In the genomic region with DNA sequence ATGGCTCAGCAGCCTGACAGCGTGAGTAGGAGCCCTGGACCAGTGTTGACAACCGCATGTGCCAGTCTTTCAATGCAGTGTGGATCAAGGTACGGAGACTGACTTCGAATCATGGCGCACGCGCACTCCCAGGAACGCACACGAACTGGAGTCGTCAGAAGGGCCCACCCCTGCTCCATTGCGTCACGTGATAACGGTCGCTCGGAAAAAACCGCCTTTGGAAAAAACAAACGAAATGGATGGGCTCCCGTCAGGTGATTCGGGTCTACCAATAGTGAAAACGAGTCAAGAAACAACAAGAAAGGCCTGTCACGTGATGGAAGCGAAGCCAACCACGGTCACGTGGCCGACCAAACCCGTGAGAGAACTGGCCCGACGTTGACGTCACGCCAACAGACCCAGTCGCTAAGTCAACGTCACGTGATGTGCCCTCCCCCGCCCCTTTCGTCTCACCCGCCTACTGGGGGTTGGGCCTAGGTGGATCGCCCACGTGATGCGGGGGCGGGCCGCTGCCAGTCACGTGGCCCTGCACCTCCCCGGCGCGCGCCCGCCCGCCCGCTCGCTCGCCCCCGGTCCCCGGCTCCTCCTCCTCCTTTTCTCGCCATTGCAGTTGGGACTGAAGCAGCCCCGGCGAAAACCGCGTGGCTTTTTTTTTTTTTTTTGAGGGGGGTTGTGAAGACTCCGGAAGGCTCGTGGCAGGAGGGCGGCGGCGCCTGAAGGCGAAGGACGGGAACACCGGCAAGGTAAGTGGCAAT, we compare ENCODE assay signal across 8 mouse cellular contexts. TPM values are rescaled to one million over a fixed set of nuclear protein-coding genes. Genes with fewer than 3 reads are reported as not detected.
DNase-seq lines count a peak whose midpoint lies in the region; ATAC-seq and TF ChIP-seq lines count a peak whose summit lies in the region.

Gene Ilf3, plus strand, starts transcription at position 515 of the 755 bp plus-strand sequence.

- peak; percentile 86 for TF ChIP-seq EP300 in heart, adult 2 months (IDR thresholded peaks at IDR 0.05; ENCODE audit: insufficient read depth, low read depth, low read length)

- H3K4me2 ChIP-seq in embryonic facial prominence, embryonic 14.5 days (ENCODE audit: low read depth, low read length), result peak within 1 kb of the TSS; percentile 68
- peak within 1 kb of the TSS; percentile 88 for H3K4me2 ChIP-seq in limb, embryonic 13.5 days (replicated peaks)
- H3K4me2 ChIP-seq in midbrain, embryonic 16.5 days (ENCODE audit: low read length), result peak within 1 kb of the TSS; percentile 91

- WGBS in embryonic facial prominence, embryonic 14.5 days, result under 1% methylated on average over 37 of the region's 66 CpGs
- 1% methylated on average over 61 of the region's 66 CpGs for WGBS in heart, adult 2 months
- under 1% methylated on average over 52 of the region's 66 CpGs for WGBS in limb, embryonic 13.5 days
- under 1% methylated on average over 58 of the region's 66 CpGs for WGBS in midbrain, embryonic 16.5 days

- H3K27me3 ChIP-seq in embryonic facial prominence, embryonic 14.5 days (replicated peaks; ENCODE audit: control insufficient read depth, insufficient read depth, low read length), result no peaks in the 10 kb centered on the region
- H3K27me3 ChIP-seq in heart, adult 2 months (ENCODE audit: control insufficient read depth, insufficient read depth, low read length), result no peaks in the 10 kb centered on the region
- peaks cover 4% of the 10 kb centered on the region; the same call in 1 of the 2 replicates for H3K27me3 ChIP-seq in limb, embryonic 13.5 days
- no peaks in the 10 kb centered on the region for H3K27me3 ChIP-seq in midbrain, embryonic 16.5 days (ENCODE audit: control insufficient read depth, insufficient read depth, low read depth, low read length)

- H3K79me2 ChIP-seq in heart, adult 2 months (replicated peaks; ENCODE audit: control insufficient read depth, insufficient read depth, low read length), result 0 out of 2 replicates have a peak, but pooled peaks cover 2% of the 10 kb centered on the region

- peak; percentile 91 for TF ChIP-seq POLR2A in heart, adult 2 months (IDR thresholded peaks at IDR 0.05; ENCODE audit: insufficient read depth, low read depth, low read length)

- peaks cover 11% of the 10 kb centered on the region for H3K36me3 ChIP-seq in embryonic facial prominence, embryonic 14.5 days (ENCODE audit: control insufficient read depth, insufficient read depth, low read length)
- H3K36me3 ChIP-seq in heart, adult 2 months (ENCODE audit: control insufficient read depth, insufficient read depth, low read length), result no peaks in the 10 kb centered on the region
- H3K36me3 ChIP-seq in limb, embryonic 13.5 days, result peaks cover 14% of the 10 kb centered on the region
- H3K36me3 ChIP-seq in midbrain, embryonic 16.5 days (ENCODE audit: control insufficient read depth, insufficient read depth, low read length), result no peaks in the 10 kb centered on the region

- no peak for TF ChIP-seq CTCF in heart, adult 2 months (IDR thresholded peaks at IDR 0.05)

- ATAC-seq in embryonic facial prominence, embryonic 14.5 days (ENCODE audit: low read depth), result peak; percentile 91
- peak; percentile 95 for ATAC-seq in limb, embryonic 13.5 days (ENCODE audit: low FRiP score, low read depth)
- ATAC-seq in midbrain, embryonic 16.5 days, result peak; percentile 93

- H3K4me3 ChIP-seq in embryonic facial prominence, embryonic 14.5 days (ENCODE audit: low read depth, low read length), result peak within 1 kb of the TSS; percentile 57
- peak within 1 kb of the TSS; percentile 76 for H3K4me3 ChIP-seq in heart, adult 2 months
- peak within 1 kb of the TSS; percentile 71 for H3K4me3 ChIP-seq in limb, embryonic 13.5 days
- peak within 1 kb of the TSS; percentile 83 for H3K4me3 ChIP-seq in midbrain, embryonic 16.5 days (ENCODE audit: low read depth, low read length)

- no peaks in the 10 kb centered on the region for H3K9me3 ChIP-seq in embryonic facial prominence, embryonic 14.5 days (ENCODE audit: control insufficient read depth, low read length)
- H3K9me3 ChIP-seq in limb, embryonic 13.5 days, result no peaks in the 10 kb centered on the region
- H3K9me3 ChIP-seq in midbrain, embryonic 16.5 days (replicated peaks; ENCODE audit: control insufficient read depth, low read length, poor library complexity, severe bottlenecking), result no peaks in the 10 kb centered on the region

- intact Hi-C loops in heart, adult 2 months (cut with DNase I), result loop anchor here (2.0 to 5.0 kb wide), 2 partner anchors 101 to 125 kb away; no protein-coding TSS in a partner anchor

- peak within 1 kb of the TSS; percentile 90 for H3K27ac ChIP-seq in embryonic facial prominence, embryonic 14.5 days (replicated peaks; ENCODE audit: low read depth, low read length)
- H3K27ac ChIP-seq in heart, adult 2 months, result peak within 1 kb of the TSS; percentile 94
- peak within 1 kb of the TSS; percentile 82 for H3K27ac ChIP-seq in limb, embryonic 13.5 days
- peak within 1 kb of the TSS; percentile 94 for H3K27ac ChIP-seq in midbrain, embryonic 16.5 days (ENCODE audit: low read length)

- H3K4me1 ChIP-seq in embryonic facial prominence, embryonic 14.5 days (ENCODE audit: control insufficient read depth, insufficient read depth, low read length), result peaks cover 5% of the 10 kb centered on the region
- peaks cover 1% of the 10 kb centered on the region for H3K4me1 ChIP-seq in heart, adult 2 months (ENCODE audit: control insufficient read depth, insufficient read depth, low read length)
- H3K4me1 ChIP-seq in limb, embryonic 13.5 days, result peaks cover 26% of the 10 kb centered on the region
- peaks cover 19% of the 10 kb centered on the region for H3K4me1 ChIP-seq in midbrain, embryonic 16.5 days (ENCODE audit: control insufficient read depth, insufficient read depth, low read length)

- peak; percentile 100 for DNase-seq in 3T3-L1 (ENCODE audit: low read depth, low spot score)
- peak; percentile 98 to 100 for DNase-seq in adrenal gland, postnatal 4 days (ENCODE audit: low spot score in 2 of 2)
- peak; percentile 100 for DNase-seq in embryonic facial prominence, embryonic 14.5 days (ENCODE audit: low spot score)
- DNase-seq in heart, adult 2 months, result peak; percentile 98 to 100
- DNase-seq in kidney, adult 8-10 months, result peak; percentile 100
- DNase-seq in spleen, postnatal 10 days (ENCODE audit: low spot score in 2 of 2), result peak; percentile 99 to 100

- peak within 1 kb of the TSS; percentile 92 for H3K9ac ChIP-seq in embryonic facial prominence, embryonic 14.5 days (ENCODE audit: low read depth, low read length)
- H3K9ac ChIP-seq in heart, adult 2 months (ENCODE audit: low read depth, low read length), result peak within 1 kb of the TSS; percentile 54
- peak within 1 kb of the TSS; percentile 81 for H3K9ac ChIP-seq in limb, embryonic 13.5 days
- peak within 1 kb of the TSS; percentile 90 for H3K9ac ChIP-seq in midbrain, embryonic 16.5 days (ENCODE audit: low read depth, low read length)

RNA-seq across cellular contexts. Expression of gene Ilf3, which starts in this region (rescaled TPM):
- 100 to 1,000 TPM; 107 to 118 TPM for total RNA-seq in adrenal gland, postnatal 4 days (2021)
- 139 and 177 TPM in 2 replicates for polyA plus RNA-seq in embryonic facial prominence, embryonic 14.5 days (2014; fragmentation: Nextera tagmentation; extraction: Ambion mirVana)
- total RNA-seq in heart, adult 2 months (2021), result 10 to 100 TPM; 27.7 to 29.0 TPM
- polyA plus RNA-seq in heart, adult 2 months (2012; rRNA removed), result 22.6 and 29.0 TPM in 2 replicates
- polyA plus RNA-seq in limb, embryonic 13.5 days (2015; fragmentation: Nextera tagmentation; extraction: Ambion mirVana), result 257 and 268 TPM in 2 replicates
- 228 and 245 TPM in 2 replicates for polyA plus RNA-seq in midbrain, embryonic 16.5 days (2015; fragmentation: Nextera tagmentation; extraction: Ambion mirVana)

Comparison
In these comparisons a context has a peak if more than half of its experiments do, and no peak if none do; other contexts are left out.
1. Peak in every context shown above with its lines: DNase-seq, ATAC-seq, H3K4me3 ChIP-seq and H3K27ac ChIP-seq.